Mouse (Mus musculus): ENCODE data around the gene Lpp. TPM values are rescaled to one million over a fixed set of nuclear protein-coding genes. Genes with fewer than 3 reads are reported as not detected.

Lpp gene
- polyA plus RNA-seq, 1 experiment from 2014 or later, result 12.2 TPM

- no peaks in the 10 kb centered on the region for H3K4me1 ChIP-seq (replicated peaks; ENCODE audit: control insufficient read depth, insufficient read depth, low read length)
- H3K27me3 ChIP-seq (replicated peaks; ENCODE audit: control insufficient read depth, insufficient read depth, low read length), result no peaks in the 10 kb centered on the region
- H3K4me3 ChIP-seq (replicated peaks; ENCODE audit: low read length), result no peak overlapping the region
- ATAC-seq, result no peak
- 65% methylated on average over 3 of the region's 3 CpGs for WGBS
- no peak overlapping the region for H3K9ac ChIP-seq (replicated peaks; ENCODE audit: low read depth, low read length)
- H3K27ac ChIP-seq (ENCODE audit: low read length), result no peak overlapping the region
- no peak overlapping the region for H3K4me2 ChIP-seq (ENCODE audit: low read length)
- H3K36me3 ChIP-seq (ENCODE audit: control insufficient read depth, insufficient read depth), result no peaks in the 10 kb centered on the region
- no peaks in the 10 kb centered on the region for H3K9me3 ChIP-seq (ENCODE audit: control insufficient read depth, low read length)
Measured at GRCm38 (mm10) chr16:24886346-24886745, 493.0 kb downstream of the Lpp start.

GRCm38 (mm10) chr16:24886943-24887342 lies 493.6 kb downstream of the Lpp start:
- Histone ChIP-seq H3K4me3 (replicated peaks; ENCODE audit: low read length) (no peak overlapping the region), H3K36me3 (ENCODE audit: control insufficient read depth, insufficient read depth) (no peaks in the 10 kb centered on the region), H3K4me1 (replicated peaks; ENCODE audit: control insufficient read depth, insufficient read depth, low read length) (no peaks in the 10 kb centered on the region), H3K27ac (ENCODE audit: low read length) (no peak overlapping the region), H3K9ac (replicated peaks; ENCODE audit: low read depth, low read length) (no peak overlapping the region), H3K27me3 (replicated peaks; ENCODE audit: control insufficient read depth, insufficient read depth, low read length) (no peaks in the 10 kb centered on the region), H3K9me3 (ENCODE audit: control insufficient read depth, low read length) (no peaks in the 10 kb centered on the region), H3K4me2 (ENCODE audit: low read length) (no peak overlapping the region)
- WGBS, result 68% methylated on average over 7 of the region's 7 CpGs
- no peak for ATAC-seq

GRCm38 (mm10) chr16:24891453-24891852 lies 498.1 kb downstream of the Lpp start:
- no peak for ATAC-seq
- Histone ChIP-seq H3K9ac (replicated peaks; ENCODE audit: low read depth, low read length) (no peak overlapping the region), H3K27ac (ENCODE audit: low read length) (no peak overlapping the region), H3K27me3 (replicated peaks; ENCODE audit: control insufficient read depth, insufficient read depth, low read length) (no peaks in the 10 kb centered on the region), H3K4me1 (replicated peaks; ENCODE audit: control insufficient read depth, insufficient read depth, low read length) (no peaks in the 10 kb centered on the region), H3K36me3 (ENCODE audit: control insufficient read depth, insufficient read depth) (no peaks in the 10 kb centered on the region), H3K4me3 (replicated peaks; ENCODE audit: low read length) (no peak overlapping the region), H3K9me3 (ENCODE audit: control insufficient read depth, low read length) (no peaks in the 10 kb centered on the region), H3K4me2 (ENCODE audit: low read length) (no peak overlapping the region)
- WGBS, result 37% methylated on average over 6 of the region's 6 CpGs

GRCm38 (mm10) chr16:24895160-24895559 lies 501.9 kb downstream of the Lpp start:
- WGBS, result 80% methylated on average over 5 of the region's 5 CpGs
- ATAC-seq, result no peak
- H3K4me3 ChIP-seq (replicated peaks; ENCODE audit: low read length), result no peak overlapping the region
- no peaks in the 10 kb centered on the region for H3K27me3 ChIP-seq (replicated peaks; ENCODE audit: control insufficient read depth, insufficient read depth, low read length)
- H3K4me1 ChIP-seq (replicated peaks; ENCODE audit: control insufficient read depth, insufficient read depth, low read length), result no peaks in the 10 kb centered on the region
- H3K9ac ChIP-seq (replicated peaks; ENCODE audit: low read depth, low read length), result no peak overlapping the region
- no peaks in the 10 kb centered on the region for H3K9me3 ChIP-seq (ENCODE audit: control insufficient read depth, low read length)
- no peaks in the 10 kb centered on the region for H3K36me3 ChIP-seq (ENCODE audit: control insufficient read depth, insufficient read depth)
- no peak overlapping the region for H3K27ac ChIP-seq (ENCODE audit: low read length)
- H3K4me2 ChIP-seq (ENCODE audit: low read length), result no peak overlapping the region

- H3K4me1 ChIP-seq (replicated peaks; ENCODE audit: control insufficient read depth, insufficient read depth, low read length), result no peaks in the 10 kb centered on the region
- no peak overlapping the region for H3K4me3 ChIP-seq (replicated peaks; ENCODE audit: low read length)
- no peaks in the 10 kb centered on the region for H3K36me3 ChIP-seq (ENCODE audit: control insufficient read depth, insufficient read depth)
- no peak for ATAC-seq
- WGBS, result 76% methylated on average over 3 of the region's 3 CpGs
- no peak overlapping the region for H3K4me2 ChIP-seq (ENCODE audit: low read length)
- no peaks in the 10 kb centered on the region for H3K27me3 ChIP-seq (replicated peaks; ENCODE audit: control insufficient read depth, insufficient read depth, low read length)
- H3K9ac ChIP-seq (replicated peaks; ENCODE audit: low read depth, low read length), result no peak overlapping the region
- H3K9me3 ChIP-seq (ENCODE audit: control insufficient read depth, low read length), result no peaks in the 10 kb centered on the region
- no peak overlapping the region for H3K27ac ChIP-seq (ENCODE audit: low read length)
Measured at GRCm38 (mm10) chr16:24897641-24898040, 504.3 kb downstream of the Lpp start.

- no peak for ATAC-seq
- Histone ChIP-seq H3K4me3 (replicated peaks; ENCODE audit: low read length) (no peak overlapping the region), H3K4me2 (ENCODE audit: low read length) (no peak overlapping the region), H3K9me3 (ENCODE audit: control insufficient read depth, low read length) (no peaks in the 10 kb centered on the region), H3K36me3 (ENCODE audit: control insufficient read depth, insufficient read depth) (no peaks in the 10 kb centered on the region), H3K27ac (ENCODE audit: low read length) (no peak overlapping the region), H3K9ac (replicated peaks; ENCODE audit: low read depth, low read length) (no peak overlapping the region), H3K27me3 (replicated peaks; ENCODE audit: control insufficient read depth, insufficient read depth, low read length) (no peaks in the 10 kb centered on the region), H3K4me1 (replicated peaks; ENCODE audit: control insufficient read depth, insufficient read depth, low read length) (no peaks in the 10 kb centered on the region)
- 22% methylated on average over 2 of the region's 2 CpGs for WGBS
Measured at GRCm38 (mm10) chr16:24900241-24900796, 507.0 kb downstream of the Lpp start.

GRCm38 (mm10) chr16:24901139-24901859 lies 508.0 kb downstream of the Lpp start:
- no peak for ATAC-seq
- H3K4me2 ChIP-seq (ENCODE audit: low read length), result no peak overlapping the region
- no peaks in the 10 kb centered on the region for H3K9me3 ChIP-seq (ENCODE audit: control insufficient read depth, low read length)
- no peak overlapping the region for H3K9ac ChIP-seq (replicated peaks; ENCODE audit: low read depth, low read length)
- H3K4me1 ChIP-seq (replicated peaks; ENCODE audit: control insufficient read depth, insufficient read depth, low read length), result no peaks in the 10 kb centered on the region
- no peak overlapping the region for H3K27ac ChIP-seq (ENCODE audit: low read length)
- H3K4me3 ChIP-seq (replicated peaks; ENCODE audit: low read length), result no peak overlapping the region
- no peaks in the 10 kb centered on the region for H3K36me3 ChIP-seq (ENCODE audit: control insufficient read depth, insufficient read depth)
- 80% methylated on average over 6 of the region's 6 CpGs for WGBS
- no peaks in the 10 kb centered on the region for H3K27me3 ChIP-seq (replicated peaks; ENCODE audit: control insufficient read depth, insufficient read depth, low read length)

GRCm38 (mm10) chr16:24902111-24902510 lies 508.8 kb downstream of the Lpp start:
- Histone ChIP-seq H3K4me1 (replicated peaks; ENCODE audit: control insufficient read depth, insufficient read depth, low read length) (no peaks in the 10 kb centered on the region), H3K27me3 (replicated peaks; ENCODE audit: control insufficient read depth, insufficient read depth, low read length) (no peaks in the 10 kb centered on the region), H3K9me3 (ENCODE audit: control insufficient read depth, low read length) (no peaks in the 10 kb centered on the region), H3K9ac (replicated peaks; ENCODE audit: low read depth, low read length) (no peak overlapping the region), H3K36me3 (ENCODE audit: control insufficient read depth, insufficient read depth) (no peaks in the 10 kb centered on the region), H3K4me3 (replicated peaks; ENCODE audit: low read length) (no peak overlapping the region), H3K27ac (ENCODE audit: low read length) (no peak overlapping the region), H3K4me2 (ENCODE audit: low read length) (no peak overlapping the region)
- WGBS, result 88% methylated on average over 1 of the region's 1 CpGs
- no peak for ATAC-seq

GRCm38 (mm10) chr16:24908926-24909325 lies 515.6 kb downstream of the Lpp start:
- Histone ChIP-seq H3K4me2 (ENCODE audit: low read length) (no peak overlapping the region), H3K27me3 (replicated peaks; ENCODE audit: control insufficient read depth, insufficient read depth, low read length) (no peaks in the 10 kb centered on the region), H3K4me1 (replicated peaks; ENCODE audit: control insufficient read depth, insufficient read depth, low read length) (peaks cover 17% of the 10 kb centered on the region), H3K9ac (replicated peaks; ENCODE audit: low read depth, low read length) (no peak overlapping the region), H3K36me3 (ENCODE audit: control insufficient read depth, insufficient read depth) (no peaks in the 10 kb centered on the region), H3K27ac (ENCODE audit: low read length) (no peak overlapping the region), H3K9me3 (ENCODE audit: control insufficient read depth, low read length) (no peaks in the 10 kb centered on the region), H3K4me3 (replicated peaks; ENCODE audit: low read length) (no peak overlapping the region)
- peak; percentile 75; the same call in 1 of the 2 replicates for ATAC-seq
- WGBS, result 80% methylated on average over 1 of the region's 1 CpGs
